Mouse (Mus musculus) 416B (cell line): ENCODE results near the gene Uqcc1.

Experiments used
- DNase-seq: peaks from one replicate; pipeline ENCODE4 v3.0.0; 2011; ENCODE audit warnings: low read depth

Uqcc1 gene

GRCm38 (mm10) chr2:155928711-155929345, 1.3 kb downstream of the Uqcc1 start:
- DNase-seq, result peak; percentile 77

GRCm38 (mm10) chr2:155925213-155925612, 4.9 kb downstream of the Uqcc1 start:
- DNase-seq, result peak; percentile 46

GRCm38 (mm10) chr2:155923143-155923542, 7.0 kb downstream of the Uqcc1 start:
- DNase-seq, result peak; percentile 31

- peak; percentile 37 for DNase-seq
Observed at GRCm38 (mm10) chr2:155914684-155915083, 15.4 kb downstream of the Uqcc1 start.

- no peak for DNase-seq
Observed at GRCm38 (mm10) chr2:155903632-155904008, 26.5 kb downstream of the Uqcc1 start.

- peak; percentile 39 for DNase-seq
Observed at GRCm38 (mm10) chr2:155902989-155903631, 27.0 kb downstream of the Uqcc1 start.

GRCm38 (mm10) chr2:155895046-155895735, 34.9 kb downstream of the Uqcc1 start:
- DNase-seq, result no peak

- DNase-seq, result no peak
Observed at GRCm38 (mm10) chr2:155894307-155895045, 35.6 kb downstream of the Uqcc1 start.

- no peak for DNase-seq
Observed at GRCm38 (mm10) chr2:155886776-155887175, 43.3 kb downstream of the Uqcc1 start.

GRCm38 (mm10) chr2:155885271-155885697, 44.8 kb downstream of the Uqcc1 start:
- DNase-seq, result no peak

GRCm38 (mm10) chr2:155882087-155882486, 48.0 kb downstream of the Uqcc1 start:
- DNase-seq, result peak; percentile 37

GRCm38 (mm10) chr2:155878964-155879876, 50.9 kb downstream of the Uqcc1 start:
- DNase-seq, result peak; percentile 96

- peak; percentile 24 for DNase-seq
Observed at GRCm38 (mm10) chr2:155873636-155874035, 56.5 kb downstream of the Uqcc1 start.

- DNase-seq, result no peak
Observed at GRCm38 (mm10) chr2:155872930-155873507, 57.1 kb downstream of the Uqcc1 start.

GRCm38 (mm10) chr2:155872486-155872885, 57.6 kb downstream of the Uqcc1 start:
- DNase-seq, result no peak

GRCm38 (mm10) chr2:155869772-155870171, 60.3 kb downstream of the Uqcc1 start:
- DNase-seq, result no peak

- DNase-seq, result no peak
Observed at GRCm38 (mm10) chr2:155868320-155868719, 61.8 kb downstream of the Uqcc1 start.

- DNase-seq, result no peak
Observed at GRCm38 (mm10) chr2:155863301-155863867, 66.7 kb downstream of the Uqcc1 start.

- DNase-seq, result no peak
Observed at GRCm38 (mm10) chr2:155862573-155863300, 67.4 kb downstream of the Uqcc1 start.

- no peak for DNase-seq
Observed at GRCm38 (mm10) chr2:155861581-155861980, 68.5 kb downstream of the Uqcc1 start.
